Mouse (Mus musculus) layer of hippocampus, postnatal 25 days (tissue): ENCODE data around the gene Actn4. TPM values are rescaled to one million over a fixed set of nuclear protein-coding genes. Genes with fewer than 3 reads are reported as not detected.

Source experiments
- DNase-seq, 2 experiments: peaks; one replicate each; pipeline ENCODE4 v3.0.0; 2022; ENCODE audit warnings: mixed read lengths in 2 of 2, low spot score in 1 of 2; ENCODE audit errors: extremely low spot score in 1 of 2
- total RNA-seq, 2 experiments: library from RNA; stranded (reverse); gene quantifications; 2 replicates each; pipeline ENCODE4 v1.2.3; 2021

The Actn4 gene
- total RNA-seq, 2 experiments from 2014 or later: 124 to 129 TPM

- no peak for DNase-seq
Observed at GRCm38 (mm10) chr7:28951764-28952163, 10.4 kb downstream of the Actn4 start.

- no peak for DNase-seq
Observed at GRCm38 (mm10) chr7:28950346-28951037, 11.6 kb downstream of the Actn4 start.

- no peak for DNase-seq
Observed at GRCm38 (mm10) chr7:28949298-28949697, 12.8 kb downstream of the Actn4 start.

GRCm38 (mm10) chr7:28948746-28949145, 13.4 kb downstream of the Actn4 start:
- no peak for DNase-seq

GRCm38 (mm10) chr7:28946271-28946610, 15.9 kb downstream of the Actn4 start:
- DNase-seq: no peak

GRCm38 (mm10) chr7:28945416-28946270, 16.5 kb downstream of the Actn4 start:
- no peak for DNase-seq

- no peak for DNase-seq
Observed at GRCm38 (mm10) chr7:28944756-28945415, 17.3 kb downstream of the Actn4 start.

GRCm38 (mm10) chr7:28943451-28944180, 18.5 kb downstream of the Actn4 start:
- DNase-seq: no peak

GRCm38 (mm10) chr7:28941542-28941941, 20.6 kb downstream of the Actn4 start:
- no peak for DNase-seq

GRCm38 (mm10) chr7:28941129-28941528, 21.0 kb downstream of the Actn4 start:
- DNase-seq: no peak

- no peak for DNase-seq
Observed at GRCm38 (mm10) chr7:28939418-28940183, 22.5 kb downstream of the Actn4 start.

- DNase-seq: no peak
Observed at GRCm38 (mm10) chr7:28938654-28939053, 23.5 kb downstream of the Actn4 start.

- DNase-seq: no peak
Observed at GRCm38 (mm10) chr7:28936787-28937186, 25.4 kb downstream of the Actn4 start.

GRCm38 (mm10) chr7:28933825-28934224, 28.3 kb downstream of the Actn4 start:
- DNase-seq: no peak

GRCm38 (mm10) chr7:28932421-28933041, 29.6 kb downstream of the Actn4 start:
- no peak for DNase-seq

- no peak for DNase-seq
Observed at GRCm38 (mm10) chr7:28931695-28932039, 30.5 kb downstream of the Actn4 start.

GRCm38 (mm10) chr7:28931032-28931694, 31.0 kb downstream of the Actn4 start:
- DNase-seq: no peak

- DNase-seq: no peak
Observed at GRCm38 (mm10) chr7:28930320-28931031, 31.7 kb downstream of the Actn4 start.
